Comparison of ENCODE assay signal across 1 mouse cellular context in the genomic region with DNA sequence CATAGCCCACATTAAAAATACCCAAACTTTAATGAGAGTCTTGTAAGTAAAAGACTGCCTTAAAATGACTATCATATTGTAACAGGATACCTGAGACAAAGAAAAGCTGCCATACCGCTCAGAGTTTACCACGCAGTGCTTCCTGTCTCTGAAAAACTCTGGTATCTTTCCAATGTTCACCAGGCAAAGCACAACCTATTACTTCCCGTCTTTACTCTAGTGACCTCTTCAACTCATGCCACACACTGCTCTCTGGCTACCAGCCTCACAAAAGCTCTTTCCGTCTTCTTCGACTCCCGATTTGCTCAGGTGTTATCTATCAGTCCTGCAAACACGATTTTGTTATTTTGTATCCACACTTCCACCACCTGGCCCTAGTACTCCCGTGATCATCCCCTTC.
TF ChIP-seq lines count a peak whose summit lies in the region.

No protein-coding gene starts in this region.

TF ChIP-seq in CH12.LX, 34 proteins besides CTCF, POLR2A, EP300 and RAD21 (continued from another document):
- no peak for TF ChIP-seq ZC3H11A (IDR thresholded peaks at IDR 0.05; ENCODE audit: low read depth, low read length)
- TF ChIP-seq USF2 (conservative IDR thresholded peaks at IDR 0.05; ENCODE audit: low read depth, low read length): no peak
- TF ChIP-seq POLR2AphosphoS2 (IDR thresholded peaks at IDR 0.05; ENCODE audit: low read depth, low read length): no peak
- TF ChIP-seq JUND (conservative IDR thresholded peaks at IDR 0.05; ENCODE audit: low read depth, low read length): no peak
- no peak for TF ChIP-seq KAT2A (IDR thresholded peaks at IDR 0.05; ENCODE audit: insufficient replicate concordance, low read length)
- no peak for TF ChIP-seq MYC (IDR thresholded peaks at IDR 0.05; ENCODE audit: low read depth, low read length)
- no peak for TF ChIP-seq ETS1 (conservative IDR thresholded peaks at IDR 0.05; ENCODE audit: low read depth, low read length)
